Mouse (Mus musculus) midbrain, embryonic 13.5 days (tissue): ENCODE results near the gene Nhlrc4. TPM values are rescaled to one million over a fixed set of nuclear protein-coding genes. Genes with fewer than 3 reads are reported as not detected.

Source experiments
- ATAC-seq: fragments of 200-750 bp; cut with Nextera tagmentation; 2 replicates; pipeline ENCODE4 v1.8.0; 2017; ENCODE audit warnings: mild to moderate bottlenecking, moderate TSS enrichment, moderate library complexity
- H3K27ac ChIP-seq: fragments of 300-500 bp; sonication (generic); 2 replicates; pipeline ENCODE4 v1.5.1; 2015; ENCODE audit warnings: inconsistent platforms, mild to moderate bottlenecking, moderate library complexity
- H3K27me3 ChIP-seq: fragments of 300-500 bp; sonication (generic); 2 replicates; pipeline ENCODE4 v1.6.1; 2015; ENCODE audit warnings: mild to moderate bottlenecking, inconsistent platforms
- H3K36me3 ChIP-seq: fragments of 300-500 bp; sonication (generic); 2 replicates; pipeline ENCODE4 v1.6.1; 2015; ENCODE audit warnings: mild to moderate bottlenecking, inconsistent platforms
- H3K4me1 ChIP-seq: fragments of 300-500 bp; sonication (generic); replicated peaks from 2 replicates; pipeline ENCODE4 v1.6.1; 2015; ENCODE audit warnings: inconsistent platforms
- H3K4me2 ChIP-seq: fragments of 300-500 bp; sonication (generic); replicated peaks from 2 replicates; pipeline ENCODE4 v1.6.1; 2015; ENCODE audit warnings: moderate library complexity, mild to moderate bottlenecking, inconsistent platforms
- H3K4me3 ChIP-seq: fragments of 300-500 bp; sonication (generic); replicated peaks from 2 replicates; pipeline ENCODE4 v1.5.1; 2015; ENCODE audit warnings: mild to moderate bottlenecking, inconsistent platforms
- H3K9ac ChIP-seq: fragments of 300-500 bp; sonication (generic); replicated peaks from 2 replicates; pipeline ENCODE4 v1.6.1; 2015; ENCODE audit warnings: mild to moderate bottlenecking, inconsistent platforms
- H3K9me3 ChIP-seq: fragments of 300-500 bp; sonication (generic); 2 replicates; pipeline ENCODE4 v1.6.1; 2016; ENCODE audit warnings: mild to moderate bottlenecking, inconsistent platforms
- WGBS: fragments of 180-500 bp; shearing (Covaris S2); methylation state at CpG from one replicate; pipeline ENCODE4 v1.1.7; 2015; 5-methylcytosine and 5-hydroxymethylcytosine counted together
- polyA plus RNA-seq: library from polyadenylated mRNA; unstranded; fragments of >200 nt; fragmentation: Nextera tagmentation; extraction: Ambion mirVana; gene quantifications from 2 replicates; pipeline ENCODE4 v1.2.1, GENCODE M21; 2015

Gene Nhlrc4
- polyA plus RNA-seq, 1 experiment from 2014 or later, result not detected

DNA sequence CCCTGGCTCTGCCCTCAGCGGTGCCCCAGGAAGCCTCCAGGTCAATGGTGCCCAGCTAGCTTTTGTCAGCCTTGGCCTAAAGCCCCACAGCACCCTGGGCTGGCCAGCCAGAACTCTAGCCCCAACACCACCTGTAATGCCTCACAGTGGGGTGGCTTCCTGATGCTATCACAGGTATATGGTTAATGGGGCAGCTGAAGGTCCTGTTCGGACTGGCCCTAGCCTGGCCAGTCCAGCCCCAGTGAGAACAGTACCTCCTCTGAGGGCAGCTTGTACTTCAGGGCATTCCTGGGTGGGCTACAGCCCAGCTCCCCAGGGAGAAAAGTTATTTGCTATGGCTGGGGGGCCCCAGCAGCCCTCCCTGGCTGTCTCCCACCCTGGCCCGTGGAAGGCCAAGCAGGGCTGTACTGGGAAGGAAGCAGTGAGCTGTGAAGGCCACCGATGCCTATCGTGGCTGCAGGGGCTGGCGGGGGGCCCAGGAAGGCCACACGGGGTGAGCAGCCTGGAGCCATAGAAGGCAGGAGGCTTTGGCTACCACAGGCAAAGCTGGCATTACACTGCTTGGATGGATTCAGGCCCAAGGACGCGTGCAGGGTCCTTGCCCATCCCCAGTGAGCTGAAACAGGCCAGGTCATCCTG lies 875 bp upstream of the Nhlrc4 start:
- Histone ChIP-seq H3K9me3 (no peaks in the 10 kb centered on the region), H3K4me2 (no peak overlapping the region), H3K27ac (no peak overlapping the region), H3K9ac (no peak overlapping the region), H3K27me3 (peaks cover 11% of the 10 kb centered on the region), H3K4me3 (no peak overlapping the region), H3K36me3 (no peaks in the 10 kb centered on the region), H3K4me1 (peaks cover 14% of the 10 kb centered on the region)
- no peak for ATAC-seq
- 50% methylated on average over 9 of the region's 9 CpGs for WGBS

DNA sequence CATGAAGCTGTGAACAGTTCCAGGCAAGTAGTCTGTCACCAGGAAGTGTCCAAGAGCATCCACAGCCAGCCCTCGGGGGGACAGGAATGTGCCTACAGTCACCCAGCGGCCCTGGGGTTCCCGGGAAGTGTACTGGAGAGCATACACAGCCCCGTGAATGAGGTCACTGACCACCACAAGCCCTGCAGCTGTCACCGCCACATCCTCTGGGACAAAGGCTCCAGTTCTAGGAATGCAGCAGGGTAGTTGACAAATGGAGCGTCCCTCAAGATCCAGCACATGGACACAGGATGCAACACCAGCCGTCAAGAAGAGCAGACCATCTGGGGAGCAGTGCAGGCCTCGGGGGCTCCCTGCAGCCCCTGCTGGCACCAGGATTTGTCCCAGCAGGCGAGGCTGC lies 992 bp downstream of the Nhlrc4 start:
- 0 out of 2 replicates have a peak, but pooled peaks cover 2% of the 10 kb centered on the region for H3K36me3 ChIP-seq
- WGBS, result 76% methylated on average over 9 of the region's 9 CpGs
- no peak for ATAC-seq

GRCm38 (mm10) chr17:25943221-25943620 lies 1.5 kb downstream of the Nhlrc4 start:
- Histone ChIP-seq H3K9me3 (no peaks in the 10 kb centered on the region), H3K4me1 (peaks cover 17% of the 10 kb centered on the region), H3K27ac (no peak overlapping the region), H3K27me3 (no peaks in the 10 kb centered on the region), H3K9ac (no peak overlapping the region), H3K4me2 (no peak overlapping the region), H3K36me3 (0 out of 2 replicates have a peak, but pooled peaks cover 2% of the 10 kb centered on the region), H3K4me3 (no peak overlapping the region)
- WGBS, result 89% methylated on average over 3 of the region's 3 CpGs
- ATAC-seq, result no peak

More for the DNA sequence above, 992 bp downstream of the Nhlrc4 start:
- H3K27me3 ChIP-seq, result no peaks in the 10 kb centered on the region
- H3K9ac ChIP-seq, result no peak overlapping the region
- no peak overlapping the region for H3K4me3 ChIP-seq
- peaks cover 17% of the 10 kb centered on the region for H3K4me1 ChIP-seq
- no peak overlapping the region for H3K4me2 ChIP-seq
- H3K9me3 ChIP-seq, result no peaks in the 10 kb centered on the region
- no peak overlapping the region for H3K27ac ChIP-seq

- no peak overlapping the region for H3K4me2 ChIP-seq
- no peaks in the 10 kb centered on the region for H3K9me3 ChIP-seq
- H3K9ac ChIP-seq, result no peak overlapping the region
- peaks cover 4% of the 10 kb centered on the region; the same call in 1 of the 2 replicates for H3K36me3 ChIP-seq
- H3K27me3 ChIP-seq, result no peaks in the 10 kb centered on the region
- no peak; the same call in 1 of the 2 replicates for ATAC-seq
- 89% methylated on average over 2 of the region's 2 CpGs for WGBS
- no peak overlapping the region for H3K27ac ChIP-seq
- H3K4me3 ChIP-seq, result no peak overlapping the region
- peaks cover 17% of the 10 kb centered on the region for H3K4me1 ChIP-seq
These were observed 2.1 kb downstream of the Nhlrc4 start for GRCm38 (mm10) chr17:25942597-25943151.

- WGBS, result 2% methylated on average over 51 of the region's 54 CpGs
These were observed 3.1 kb downstream of the Nhlrc4 start for GRCm38 (mm10) chr17:25941511-25942241.

GRCm38 (mm10) chr17:25934526-25934925 lies 10.2 kb downstream of the Nhlrc4 start:
- 96% methylated on average over 1 of the region's 1 CpGs for WGBS
- Histone ChIP-seq H3K27me3 (no peaks in the 10 kb centered on the region), H3K36me3 (peaks cover 79% of the 10 kb centered on the region), H3K4me1 (no peaks in the 10 kb centered on the region), H3K4me3 (no peak overlapping the region), H3K9ac (0 out of 2 replicates have a peak overlapping the region, but pooled peaks have one; percentile 10), H3K27ac (no peak overlapping the region), H3K9me3 (no peaks in the 10 kb centered on the region), H3K4me2 (no peak overlapping the region)
- ATAC-seq, result no peak

More at GRCm38 (mm10) chr17:25941511-25942241, 3.1 kb downstream of the Nhlrc4 start:
- Histone ChIP-seq H3K9ac (peak overlapping the region; percentile 95), H3K4me1 (peaks cover 17% of the 10 kb centered on the region), H3K27ac (peak overlapping the region; percentile 84), H3K4me3 (peak overlapping the region; percentile 80), H3K27me3 (no peaks in the 10 kb centered on the region), H3K36me3 (peaks cover 14% of the 10 kb centered on the region), H3K4me2 (peak overlapping the region; percentile 78), H3K9me3 (no peaks in the 10 kb centered on the region)
- peak; percentile 70 for ATAC-seq

GRCm38 (mm10) chr17:25925348-25925747 lies 19.4 kb downstream of the Nhlrc4 start:
- no peaks in the 10 kb centered on the region for H3K27me3 ChIP-seq
- no peak overlapping the region for H3K4me2 ChIP-seq
- peaks cover 40% of the 10 kb centered on the region for H3K36me3 ChIP-seq
- no peak overlapping the region for H3K9ac ChIP-seq
- ATAC-seq, result no peak
- 79% methylated on average over 2 of the region's 2 CpGs for WGBS
- no peaks in the 10 kb centered on the region for H3K9me3 ChIP-seq
- H3K4me1 ChIP-seq, result peaks cover 6% of the 10 kb centered on the region
- H3K4me3 ChIP-seq, result no peak overlapping the region
- no peak overlapping the region for H3K27ac ChIP-seq

GRCm38 (mm10) chr17:25922120-25922519 lies 22.6 kb downstream of the Nhlrc4 start:
- Histone ChIP-seq H3K4me1 (peaks cover 25% of the 10 kb centered on the region), H3K4me3 (no peak overlapping the region), H3K9ac (no peak overlapping the region), H3K4me2 (no peak overlapping the region), H3K27me3 (no peaks in the 10 kb centered on the region), H3K27ac (no peak overlapping the region), H3K36me3 (peaks cover 14% of the 10 kb centered on the region), H3K9me3 (no peaks in the 10 kb centered on the region)
- WGBS, result 85% methylated on average over 5 of the region's 5 CpGs
- no peak for ATAC-seq

GRCm38 (mm10) chr17:25919786-25920642 lies 24.7 kb downstream of the Nhlrc4 start:
- ATAC-seq, result peak; percentile 99
- Histone ChIP-seq H3K9ac (peak overlapping the region; percentile 69), H3K27ac (peak overlapping the region; percentile 92), H3K4me1 (peaks cover 30% of the 10 kb centered on the region), H3K36me3 (no peaks in the 10 kb centered on the region), H3K4me2 (peak overlapping the region; percentile 76), H3K27me3 (no peaks in the 10 kb centered on the region), H3K9me3 (no peaks in the 10 kb centered on the region), H3K4me3 (peak overlapping the region; percentile 91)
- under 1% methylated on average over 40 of the region's 40 CpGs for WGBS

DNA sequence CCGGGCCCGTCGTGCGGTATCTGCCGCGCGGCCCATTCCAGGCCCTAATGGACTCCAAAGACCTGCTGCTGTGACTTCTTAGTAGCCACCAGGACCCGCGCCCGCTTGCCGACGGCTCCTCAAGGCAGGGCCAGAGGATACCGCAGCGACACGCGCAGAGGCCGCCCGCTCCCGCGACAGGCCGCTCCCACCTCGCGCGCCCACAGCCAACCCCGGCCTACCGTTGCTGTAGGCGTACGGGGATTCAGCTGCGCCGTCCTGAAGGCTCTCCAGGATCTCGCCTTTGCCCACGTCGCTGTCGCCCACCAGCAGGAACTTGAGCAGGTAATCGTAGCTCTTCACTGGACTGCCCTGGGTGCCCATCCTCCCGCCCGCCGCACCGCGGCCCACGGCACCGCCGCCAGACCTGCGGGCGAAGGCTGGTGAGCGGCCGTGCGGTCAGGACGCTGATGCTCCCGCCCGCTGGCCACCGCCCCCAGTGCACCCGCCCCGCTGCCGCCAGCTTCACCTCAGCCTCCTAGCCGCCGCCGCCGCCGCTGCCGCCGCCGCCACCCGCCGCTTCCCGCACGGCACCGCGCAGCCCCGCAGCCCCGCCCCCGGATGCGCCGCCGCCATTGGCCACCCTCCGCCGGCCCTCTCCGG lies 25.5 kb downstream of the Nhlrc4 start, which contains the start of gene Rab40c:
Rab40c (minus strand) TSS at position 584 of the 642 bp plus-strand sequence.
- WGBS, result under 1% methylated on average over 75 of the region's 78 CpGs
- peaks cover 34% of the 10 kb centered on the region for H3K4me1 ChIP-seq
- H3K27me3 ChIP-seq, result no peaks in the 10 kb centered on the region
- 0 out of 2 replicates have a peak, but pooled peaks cover 6% of the 10 kb centered on the region for H3K36me3 ChIP-seq
- H3K9ac ChIP-seq, result peak within 1 kb of the TSS; percentile 89
- peak within 1 kb of the TSS; percentile 79 for H3K4me2 ChIP-seq
- peak; percentile 7 for ATAC-seq
- H3K4me3 ChIP-seq, result peak within 1 kb of the TSS; percentile 91
- H3K9me3 ChIP-seq, result no peaks in the 10 kb centered on the region
- peak within 1 kb of the TSS; percentile 92 for H3K27ac ChIP-seq
